22 mouse cellular contexts compared by ENCODE assay signal in the genomic region with DNA sequence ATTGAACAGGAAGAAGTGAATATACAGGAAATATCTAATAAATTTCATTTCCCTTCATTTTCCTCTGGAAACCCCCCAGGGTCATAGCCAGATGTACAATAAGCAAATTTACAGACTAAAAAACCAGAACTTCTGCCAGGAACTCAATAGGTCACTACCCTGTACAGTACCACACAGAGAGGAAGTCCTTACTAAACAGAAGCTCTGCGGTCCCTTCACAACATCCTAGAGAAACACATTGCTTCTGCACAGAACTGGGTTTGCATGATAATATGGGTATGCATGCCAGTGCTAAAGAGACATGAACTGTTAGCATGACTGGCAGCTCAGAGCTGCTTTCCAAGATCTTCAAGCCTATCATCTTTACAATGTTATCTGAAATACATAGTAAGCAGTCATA. TPM values are rescaled to one million over a fixed set of nuclear protein-coding genes. Genes with fewer than 3 reads are reported as not detected.
DNase-seq lines count a peak whose midpoint lies in the region; ATAC-seq and TF ChIP-seq lines count a peak whose summit lies in the region.
"Had no signal": no experiment of that assay in that cellular context is flagged by ENCODE, and none has a peak within 500 bp of the region (broad histone marks: within the 10 kb centered on the region; RNA-seq: fewer than 3 reads in every experiment).

No protein-coding gene starts in this region.

- ATAC-seq in liver, embryonic 11.5 days (replicated peaks; ENCODE audit: low FRiP score) = no peak
- ATAC-seq in common myeloid progenitor, adult 5-6 weeks (replicated peaks; ENCODE audit: low read depth, poor library complexity, severe bottlenecking) = peak; percentile 64
- peak; percentile 24; the same call in 1 of the 2 replicates for ATAC-seq in megakaryocyte, adult 5-6 weeks (ENCODE audit: poor library complexity, severe bottlenecking)
- ATAC-seq in hindbrain, embryonic 16.5 days = no peak
- ATAC-seq: forebrain, embryonic 13.5 days; forebrain, postnatal 0 days; hindbrain, postnatal 0 days had no signal

- H3K4me2 ChIP-seq in liver, embryonic 11.5 days = no peak overlapping the region
- no peak overlapping the region for H3K4me2 ChIP-seq in hindbrain, embryonic 16.5 days (ENCODE audit: low read length)
- H3K4me2 ChIP-seq: forebrain, embryonic 13.5 days; heart, embryonic 13.5 days; hindbrain, embryonic 12.5 days had no signal

- H3K4me1 ChIP-seq in liver, adult 2 months (ENCODE audit: control insufficient read depth, insufficient read depth, low read length) = no peaks in the 10 kb centered on the region
- H3K4me1 ChIP-seq in liver, embryonic 11.5 days (replicated peaks; ENCODE audit: control insufficient read depth, insufficient read depth, low read length) = no peaks in the 10 kb centered on the region
- H3K4me1 ChIP-seq in hindbrain, embryonic 16.5 days (ENCODE audit: control insufficient read depth, insufficient read depth, low read depth, low read length) = no peaks in the 10 kb centered on the region
- H3K4me1 ChIP-seq: embryonic facial prominence, embryonic 10.5 days; forebrain, embryonic 13.5 days; heart, embryonic 13.5 days; hindbrain, embryonic 12.5 days had no signal

- H3K36me3 ChIP-seq in liver, adult 2 months (ENCODE audit: control insufficient read depth, insufficient read depth, low read length) = peaks cover 2% of the 10 kb centered on the region; the same call in 1 of the 2 replicates
- H3K36me3 ChIP-seq in liver, embryonic 11.5 days (ENCODE audit: control insufficient read depth, insufficient read depth, low read length) = no peaks in the 10 kb centered on the region
- peaks cover 5% of the 10 kb centered on the region for H3K36me3 ChIP-seq in hindbrain, embryonic 16.5 days (ENCODE audit: control insufficient read depth, insufficient read depth, low read length)

- no peaks in the 10 kb centered on the region for H3K79me2 ChIP-seq in liver, adult 2 months (ENCODE audit: control insufficient read depth, insufficient read depth, low read length)

- no peaks in the 10 kb centered on the region for H3K27me3 ChIP-seq in liver, adult 2 months (ENCODE audit: control insufficient read depth, insufficient read depth, low read length)
- no peaks in the 10 kb centered on the region for H3K27me3 ChIP-seq in liver, embryonic 11.5 days (replicated peaks; ENCODE audit: control insufficient read depth, insufficient read depth, low read length)
- no peaks in the 10 kb centered on the region for H3K27me3 ChIP-seq in hindbrain, embryonic 16.5 days (replicated peaks; ENCODE audit: control insufficient read depth, insufficient read depth, low read length)
- H3K27me3 ChIP-seq: forebrain, embryonic 13.5 days; heart, embryonic 13.5 days; hindbrain, embryonic 12.5 days had no signal

- no peak for TF ChIP-seq POLR2A in liver, adult 2 months (IDR thresholded peaks at IDR 0.05; ENCODE audit: extremely low read depth, insufficient read depth, low read length)

- TF ChIP-seq CTCF in liver, adult 2 months (IDR thresholded peaks at IDR 0.05; ENCODE audit: low read depth, low read length) = no peak

- no peak overlapping the region for H3K9ac ChIP-seq in liver, adult 2 months (ENCODE audit: low read depth, low read length)
- no peak overlapping the region for H3K9ac ChIP-seq in liver, embryonic 11.5 days (ENCODE audit: low read depth, low read length)
- no peak overlapping the region for H3K9ac ChIP-seq in hindbrain, embryonic 16.5 days (ENCODE audit: low read depth, low read length)
- H3K9ac ChIP-seq: forebrain, embryonic 13.5 days; forebrain, postnatal 0 days; heart, embryonic 13.5 days; hindbrain, embryonic 12.5 days had no signal

- H3K9me3 ChIP-seq in liver, embryonic 11.5 days (ENCODE audit: control insufficient read depth, low read length) = no peaks in the 10 kb centered on the region
- no peaks in the 10 kb centered on the region for H3K9me3 ChIP-seq in hindbrain, embryonic 16.5 days (ENCODE audit: control insufficient read depth, low read length)
- H3K9me3 ChIP-seq: embryonic facial prominence, embryonic 10.5 days; forebrain, embryonic 13.5 days; heart, embryonic 13.5 days; hindbrain, embryonic 12.5 days had no signal

- no peak overlapping the region for H3K4me3 ChIP-seq in liver, adult 2 months (ENCODE audit: insufficient read depth, low read depth, low read length)
- no peak overlapping the region for H3K4me3 ChIP-seq in liver, embryonic 11.5 days (ENCODE audit: low read depth, low read length)
- H3K4me3 ChIP-seq in hindbrain, embryonic 16.5 days (ENCODE audit: low read length) = no peak overlapping the region
- H3K4me3 ChIP-seq: embryonic facial prominence, embryonic 10.5 days; forebrain, embryonic 13.5 days; heart, embryonic 13.5 days; hindbrain, embryonic 12.5 days had no signal

- WGBS in liver, adult 2 months = 79% methylated on average over 1 of the region's 1 CpGs
- 78% methylated on average over 1 of the region's 1 CpGs for WGBS in liver, embryonic 11.5 days
- WGBS in hindbrain, embryonic 16.5 days = 83% methylated on average over 1 of the region's 1 CpGs

- no peak overlapping the region for H3K27ac ChIP-seq in liver, adult 2 months (replicated peaks; ENCODE audit: insufficient read depth, low read depth, low read length)
- H3K27ac ChIP-seq in liver, embryonic 11.5 days (ENCODE audit: low read depth, low read length) = no peak overlapping the region
- no peak overlapping the region for H3K27ac ChIP-seq in hindbrain, embryonic 16.5 days (ENCODE audit: low read depth, low read length)
- H3K27ac ChIP-seq: embryonic facial prominence, embryonic 10.5 days; forebrain, embryonic 13.5 days; heart, embryonic 13.5 days; hindbrain, embryonic 12.5 days; hindbrain, postnatal 0 days had no signal

- peak; percentile 20 for DNase-seq in liver, adult 2 months (ENCODE audit: extremely low read depth, low read depth, low spot score)
- DNase-seq in liver, embryonic 11.5 days (ENCODE audit: low spot score) = no peak
- peak; percentile 54 for DNase-seq in 416B (ENCODE audit: low read depth)
- DNase-seq in gastrocnemius, postnatal 25 days = no peak
- DNase-seq in testis, postnatal 14 days (ENCODE audit: low spot score) = no peak
- DNase-seq: adrenal gland, adult 8-10 months; adrenal gland, postnatal 36 days; cerebellum, adult 11 months; cerebellum, adult 9-10 months; cerebellum, postnatal 36 days; forebrain, postnatal 0 days; gastrocnemius, postnatal 14 days; heart, postnatal 36 days had no signal

RNA-seq across cellular contexts. Expression of a gene that starts 1.5 kb away (rescaled TPM):
- 28.5 and 30.5 TPM in 2 replicates for total RNA-seq in liver, adult 2 months (2014; rRNA removed)
- polyA plus RNA-seq in liver, adult 2 months (2012; rRNA removed) = 18.8 and 32.3 TPM in 2 replicates
- polyA plus RNA-seq in liver, embryonic 11.5 days (2014; fragmentation: Nextera tagmentation; extraction: Ambion mirVana) = 11.5 and 12.0 TPM in 2 replicates
- total RNA-seq in common myeloid progenitor, adult 5-6 weeks (2017) = 2.9 and 5.2 TPM in 2 replicates
- 150 and 157 TPM in 2 replicates for total RNA-seq in megakaryocyte, adult 5-6 weeks (2015)
- 116 and 120 TPM in 2 replicates for total RNA-seq in megakaryocyte, adult 5-6 weeks (2017)
- 4.0 and 5.6 TPM in 2 replicates for polyA plus RNA-seq in hindbrain, embryonic 16.5 days (2015; fragmentation: Nextera tagmentation; extraction: Ambion mirVana)
- 1 to 10 TPM; 3.8 to 6.5 TPM for total RNA-seq in gastrocnemius, postnatal 25 days (2021)

RNA-seq across cellular contexts. Expression of a gene that starts 9.1 kb away (rescaled TPM):
- total RNA-seq in liver, adult 2 months (2014; rRNA removed) = 0.13 TPM in 1 of 2 replicates, not detected in the other
- 0.13 and 0.21 TPM in 2 replicates for polyA plus RNA-seq in liver, adult 2 months (2012; rRNA removed)
- polyA plus RNA-seq in liver, embryonic 11.5 days (2014; fragmentation: Nextera tagmentation; extraction: Ambion mirVana) = 0.48 and 0.60 TPM in 2 replicates
- total RNA-seq in common myeloid progenitor, adult 5-6 weeks (2017) = not detected in 2 replicates
- total RNA-seq in megakaryocyte, adult 5-6 weeks (2015) = 2.1 TPM in 2 replicates
- total RNA-seq in megakaryocyte, adult 5-6 weeks (2017) = 0.16 TPM in 1 of 2 replicates, not detected in the other
- polyA plus RNA-seq in hindbrain, embryonic 16.5 days (2015; fragmentation: Nextera tagmentation; extraction: Ambion mirVana) = 76.9 and 100 TPM in 2 replicates
- total RNA-seq in gastrocnemius, postnatal 25 days (2021) = under 1 TPM in 1 of 2 experiments, not detected in 1; 0.24 TPM
- polyA plus RNA-seq: heart, postnatal 0 days had no signal

RNA-seq across cellular contexts. Expression of a gene that starts 20.5 kb away (rescaled TPM):
- total RNA-seq in liver, adult 2 months (2014; rRNA removed) = 1.7 and 2.4 TPM in 2 replicates
- 3.7 and 4.0 TPM in 2 replicates for polyA plus RNA-seq in liver, adult 2 months (2012; rRNA removed)
- polyA plus RNA-seq in liver, embryonic 11.5 days (2014; fragmentation: Nextera tagmentation; extraction: Ambion mirVana) = 3.4 and 4.1 TPM in 2 replicates
- total RNA-seq in common myeloid progenitor, adult 5-6 weeks (2017) = 2.9 and 4.3 TPM in 2 replicates
- 7.7 and 8.6 TPM in 2 replicates for total RNA-seq in megakaryocyte, adult 5-6 weeks (2015)
- total RNA-seq in megakaryocyte, adult 5-6 weeks (2017) = 3.3 and 4.9 TPM in 2 replicates
- 15.9 and 18.2 TPM in 2 replicates for polyA plus RNA-seq in hindbrain, embryonic 16.5 days (2015; fragmentation: Nextera tagmentation; extraction: Ambion mirVana)
- total RNA-seq in gastrocnemius, postnatal 25 days (2021) = 1 to 10 TPM; 6.7 to 7.5 TPM

RNA-seq across cellular contexts. Expression of a gene that starts 32.0 kb away (rescaled TPM):
- total RNA-seq in liver, adult 2 months (2014; rRNA removed) = 32.5 and 33.0 TPM in 2 replicates
- polyA plus RNA-seq in liver, adult 2 months (2012; rRNA removed) = 17.5 and 27.0 TPM in 2 replicates
- 62.7 and 66.7 TPM in 2 replicates for polyA plus RNA-seq in liver, embryonic 11.5 days (2014; fragmentation: Nextera tagmentation; extraction: Ambion mirVana)
- total RNA-seq in common myeloid progenitor, adult 5-6 weeks (2017) = 17.9 and 37.2 TPM in 2 replicates
- total RNA-seq in megakaryocyte, adult 5-6 weeks (2015) = 26.0 and 43.6 TPM in 2 replicates
- total RNA-seq in megakaryocyte, adult 5-6 weeks (2017) = 15.9 and 19.4 TPM in 2 replicates
- 25.3 and 26.7 TPM in 2 replicates for polyA plus RNA-seq in hindbrain, embryonic 16.5 days (2015; fragmentation: Nextera tagmentation; extraction: Ambion mirVana)
- 10 to 100 TPM; 27.5 to 29.9 TPM for total RNA-seq in gastrocnemius, postnatal 25 days (2021)

RNA-seq across cellular contexts. Expression of a gene that starts 59.9 kb away (rescaled TPM):
- total RNA-seq in liver, adult 2 months (2014; rRNA removed) = not detected in 2 replicates
- 0.28 and 0.72 TPM in 2 replicates for polyA plus RNA-seq in liver, adult 2 months (2012; rRNA removed)
- polyA plus RNA-seq in liver, embryonic 11.5 days (2014; fragmentation: Nextera tagmentation; extraction: Ambion mirVana) = 8.8 and 10.6 TPM in 2 replicates
- not detected in 2 replicates for total RNA-seq in common myeloid progenitor, adult 5-6 weeks (2017)
- total RNA-seq in megakaryocyte, adult 5-6 weeks (2015) = not detected in 2 replicates
- 0.55 TPM in 1 of 2 replicates, not detected in the other for total RNA-seq in megakaryocyte, adult 5-6 weeks (2017)
- polyA plus RNA-seq in hindbrain, embryonic 16.5 days (2015; fragmentation: Nextera tagmentation; extraction: Ambion mirVana) = 3.1 and 6.0 TPM in 2 replicates
- 1 to 10 TPM; 4.9 to 6.5 TPM for total RNA-seq in gastrocnemius, postnatal 25 days (2021)

Comparison
In these comparisons a context has a peak if more than half of its experiments do, and no peak if none do; other contexts are left out.
1. DNase-seq: peak in liver, adult 2 months (single experiment) and 416B (single experiment); none in liver, embryonic 11.5 days (single experiment), gastrocnemius, postnatal 25 days (single experiment) and testis, postnatal 14 days (single experiment).
2. ATAC-seq: peak in common myeloid progenitor, adult 5-6 weeks (single experiment) and megakaryocyte, adult 5-6 weeks (single experiment); none in liver, embryonic 11.5 days (single experiment) and hindbrain, embryonic 16.5 days (single experiment).